Mouse (Mus musculus) liver, postnatal 0 days (tissue): Measurements from ENCODE around the gene Atf1. TPM values are rescaled to one million over a fixed set of nuclear protein-coding genes. Genes with fewer than 3 reads are reported as not detected.

Experiments
- ATAC-seq: fragments of 200-750 bp; cut with Nextera tagmentation; 2 replicates; pipeline ENCODE4 v1.8.0; 2017; ENCODE audit warnings: mild to moderate bottlenecking, moderate library complexity
- DNase-seq: peaks from one replicate; pipeline ENCODE4 v3.0.0-alpha.2; 2016
- H3K27ac ChIP-seq: fragments of 300-500 bp; sonication (generic); 2 replicates; pipeline ENCODE4 v1.5.1; 2014; ENCODE audit warnings: antibody characterized with exemption, moderate library complexity, mild to moderate bottlenecking, low read depth
- H3K27me3 ChIP-seq: fragments of 300-500 bp; sonication (generic); 2 replicates; pipeline ENCODE4 v1.6.1; 2014; ENCODE audit warnings: low read length, control low read depth, mixed read lengths; ENCODE audit not compliant: insufficient read depth
- H3K36me3 ChIP-seq: fragments of 300-500 bp; sonication (generic); replicated peaks from 2 replicates; pipeline ENCODE4 v1.6.1; 2014; ENCODE audit warnings: mild to moderate bottlenecking, control low read depth, low read length, moderate library complexity, mixed read lengths; ENCODE audit not compliant: insufficient read depth
- H3K4me1 ChIP-seq: fragments of 300-500 bp; sonication (generic); 2 replicates; pipeline ENCODE4 v1.6.1; 2014; ENCODE audit warnings: antibody characterized with exemption, mild to moderate bottlenecking, control low read depth; ENCODE audit not compliant: insufficient read depth
- H3K4me2 ChIP-seq: fragments of 300-500 bp; sonication (generic); 2 replicates; pipeline ENCODE4 v1.6.1; 2014; ENCODE audit warnings: low read depth, mild to moderate bottlenecking, low read length, moderate library complexity, mixed read lengths
- H3K4me3 ChIP-seq: fragments of 300-500 bp; sonication (generic); 2 replicates; pipeline ENCODE4 v1.5.1; 2014; ENCODE audit warnings: low read depth, low read length
- H3K9ac ChIP-seq: fragments of 300-500 bp; sonication (generic); replicated peaks from 2 replicates; pipeline ENCODE4 v1.6.1; 2014; ENCODE audit warnings: mild to moderate bottlenecking, moderate library complexity
- H3K9me3 ChIP-seq: fragments of 300-500 bp; sonication (generic); 2 replicates; pipeline ENCODE4 v1.6.1; 2016; ENCODE audit warnings: mild to moderate bottlenecking, control low read depth, low read length, mixed read lengths
- CTCF ChIP-seq: sonication (generic); IDR thresholded peaks from 2 replicates; pipeline ENCODE4 v1.5.1; 2016; ENCODE audit warnings: antibody characterized with exemption, low read depth
- EP300 ChIP-seq: IDR thresholded peaks from 2 replicates; pipeline ENCODE4 v1.6.1; 2016; ENCODE audit warnings: antibody characterized with exemption, low read depth, mild to moderate bottlenecking
- WGBS: fragments of 180-500 bp; shearing (Covaris S2); extraction: QIAGEN DNeasy Blood & Tissue Kit; methylation state at CpG from one replicate; pipeline ENCODE4 v1.1.7; 2014; ENCODE audit not compliant: insufficient replicate concordance; 5-methylcytosine and 5-hydroxymethylcytosine counted together
- polyA plus RNA-seq: library from polyadenylated mRNA; unstranded; fragments of >200 nt; fragmentation: Nextera tagmentation; extraction: Ambion mirVana; gene quantifications from 2 replicates; pipeline ENCODE4 v1.2.1, GENCODE M21; 2015

The Atf1 gene
- polyA plus RNA-seq, 1 experiment from 2014 or later: 24.4 TPM

- Histone ChIP-seq H3K27me3 (no peaks in the 10 kb centered on the region), H3K9ac (no peak overlapping the region), H3K36me3 (peaks cover 51% of the 10 kb centered on the region), H3K27ac (no peak overlapping the region), H3K9me3 (no peaks in the 10 kb centered on the region), H3K4me2 (no peak overlapping the region), H3K4me3 (no peak overlapping the region), H3K4me1 (no peaks in the 10 kb centered on the region)
- 78% methylated on average over 10 of the region's 10 CpGs for WGBS
- DNase-seq: no peak
- no peak for TF ChIP-seq CTCF
- no peak for TF ChIP-seq EP300
- ATAC-seq: no peak
Observed at GRCm38 (mm10) chr15:100183510-100183909, 44.1 kb upstream of the Atf1 start.

GRCm38 (mm10) chr15:100184821-100185496 is 42.7 kb upstream of the Atf1 start:
- peak; percentile 53 for TF ChIP-seq CTCF
- TF ChIP-seq EP300: no peak
- Histone ChIP-seq H3K27me3 (no peaks in the 10 kb centered on the region), H3K9ac (no peak overlapping the region), H3K9me3 (no peaks in the 10 kb centered on the region), H3K4me1 (no peaks in the 10 kb centered on the region), H3K4me2 (no peak overlapping the region), H3K27ac (no peak overlapping the region), H3K4me3 (no peak overlapping the region), H3K36me3 (peaks cover 52% of the 10 kb centered on the region)
- ATAC-seq: peak; percentile 17; the same call in 1 of the 2 replicates
- peak; percentile 29 for DNase-seq
- WGBS: 79% methylated on average over 5 of the region's 5 CpGs

- Histone ChIP-seq H3K4me1 (no peaks in the 10 kb centered on the region), H3K27ac (no peak overlapping the region), H3K4me2 (no peak overlapping the region), H3K36me3 (peaks cover 63% of the 10 kb centered on the region), H3K9ac (no peak overlapping the region), H3K27me3 (no peaks in the 10 kb centered on the region), H3K4me3 (no peak overlapping the region), H3K9me3 (no peaks in the 10 kb centered on the region)
- DNase-seq: no peak
- no peak for ATAC-seq
- WGBS: 72% methylated on average over 9 of the region's 9 CpGs
- TF ChIP-seq EP300 (no peak), CTCF (no peak)
Observed at GRCm38 (mm10) chr15:100186234-100186633, 41.4 kb upstream of the Atf1 start.

DNA sequence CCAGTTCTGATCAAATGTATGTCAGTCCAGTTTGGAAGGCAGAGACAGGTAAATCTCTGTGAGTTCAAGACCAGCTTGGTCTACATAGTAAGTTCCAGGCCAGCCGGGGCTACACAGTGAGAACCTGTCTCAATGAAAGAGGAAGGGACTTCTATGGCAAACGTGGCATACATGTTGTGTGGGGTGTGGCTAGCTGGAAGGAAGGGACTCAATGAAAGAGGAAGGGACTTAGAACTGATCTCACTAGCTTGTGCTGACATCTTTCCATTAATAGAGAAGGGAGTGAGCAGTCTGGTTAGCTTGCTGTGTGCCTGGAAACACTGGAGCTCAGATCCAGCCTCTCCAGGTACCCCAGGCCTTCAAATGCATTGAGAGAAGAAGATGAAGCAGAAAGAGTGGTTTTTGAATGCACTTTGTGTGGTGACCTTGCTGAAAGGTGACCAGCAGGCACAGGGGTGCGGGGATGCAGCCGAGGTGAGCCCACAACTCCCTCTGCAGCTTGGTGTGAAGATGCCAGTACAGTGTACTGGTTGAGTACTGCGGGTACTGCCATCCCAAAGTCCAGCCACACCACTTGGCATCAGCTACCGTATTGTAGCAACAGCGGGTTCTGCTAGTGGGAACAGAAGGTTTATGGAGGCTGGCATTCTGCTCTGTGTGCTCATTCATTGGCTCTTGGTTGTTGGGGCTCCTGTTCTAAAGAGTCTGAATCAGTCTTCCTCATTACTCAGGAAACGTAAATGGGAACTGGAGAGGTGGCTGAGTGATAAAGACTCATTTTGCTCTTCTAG is 40.5 kb upstream of the Atf1 start:
- Histone ChIP-seq H3K36me3 (peaks cover 63% of the 10 kb centered on the region), H3K4me1 (no peaks in the 10 kb centered on the region), H3K4me2 (no peak overlapping the region), H3K9me3 (no peaks in the 10 kb centered on the region), H3K4me3 (no peak overlapping the region), H3K27ac (no peak overlapping the region), H3K27me3 (no peaks in the 10 kb centered on the region), H3K9ac (no peak overlapping the region)
- 78% methylated on average over 8 of the region's 8 CpGs for WGBS
- DNase-seq: no peak
- ATAC-seq: no peak
- TF ChIP-seq EP300 (no peak), CTCF (no peak)

DNA sequence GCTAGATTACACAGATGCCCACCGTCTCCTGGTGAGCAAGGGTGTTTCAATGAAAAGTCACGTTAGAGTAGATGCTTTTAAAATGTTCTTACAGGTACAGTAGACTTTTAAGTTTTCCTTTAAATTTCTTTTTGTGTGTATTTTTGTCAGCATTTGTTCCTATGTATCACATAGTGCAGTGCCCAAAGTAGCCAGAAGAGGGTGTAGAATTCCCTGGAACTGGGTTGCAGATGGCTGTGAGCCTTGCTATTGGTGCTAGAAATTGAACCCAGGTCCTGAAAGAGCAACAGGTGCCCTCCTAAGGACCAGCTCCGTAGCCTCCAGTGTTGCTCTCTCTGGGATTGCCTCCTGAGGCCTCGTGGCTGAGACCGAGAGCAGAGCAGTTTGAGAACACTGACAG is 39.1 kb upstream of the Atf1 start:
- no peak overlapping the region for H3K4me3 ChIP-seq
- no peak overlapping the region for H3K27ac ChIP-seq
- H3K4me2 ChIP-seq: no peak overlapping the region
- DNase-seq (no peak), ATAC-seq (no peak)
- H3K36me3 ChIP-seq: peaks cover 68% of the 10 kb centered on the region
- no peaks in the 10 kb centered on the region for H3K9me3 ChIP-seq
- H3K9ac ChIP-seq: no peak overlapping the region
- 78% methylated on average over 5 of the region's 5 CpGs for WGBS
- TF ChIP-seq CTCF (peak; percentile 46), EP300 (no peak)
- no peaks in the 10 kb centered on the region for H3K4me1 ChIP-seq
- H3K27me3 ChIP-seq: no peaks in the 10 kb centered on the region

- no peak overlapping the region for H3K4me2 ChIP-seq
- no peaks in the 10 kb centered on the region for H3K4me1 ChIP-seq
- H3K9me3 ChIP-seq: no peaks in the 10 kb centered on the region
- H3K36me3 ChIP-seq: peaks cover 72% of the 10 kb centered on the region
- no peak overlapping the region for H3K27ac ChIP-seq
- TF ChIP-seq EP300 (no peak), CTCF (no peak)
- H3K4me3 ChIP-seq: no peak overlapping the region
- DNase-seq (no peak), ATAC-seq (no peak)
- H3K9ac ChIP-seq: no peak overlapping the region
- 84% methylated on average over 14 of the region's 14 CpGs for WGBS
- no peaks in the 10 kb centered on the region for H3K27me3 ChIP-seq
Observed at GRCm38 (mm10) chr15:100188962-100189404, 38.6 kb upstream of the Atf1 start.
